Mouse (Mus musculus) CH12.LX (cell line): Measurements from ENCODE around the gene Dnaja4. TPM values are rescaled to one million over a fixed set of nuclear protein-coding genes. Genes with fewer than 3 reads are reported as not detected.

Source experiments
- DNase-seq: peaks from one replicate; pipeline ENCODE4 v3.0.0-alpha.2; 2013; ENCODE audit errors: extremely low read depth
- H3K27ac ChIP-seq: 2 replicates; pipeline ENCODE4 v1.5.1; 2012; ENCODE audit warnings: low read depth, mild to moderate bottlenecking, control low read depth, moderate library complexity; ENCODE audit not compliant: insufficient read depth
- H3K27me3 ChIP-seq: replicated peaks from 2 replicates; pipeline ENCODE3; 2012; ENCODE audit warnings: inconsistent platforms
- H3K36me3 ChIP-seq, 2 experiments: replicated peaks in 1 of 2; 2 replicates each; pipeline versions ENCODE3 to v1.6.1; 2012; ENCODE audit warnings: inconsistent platforms in 1 of 2, low read length in 1 of 2, mild to moderate bottlenecking in 1 of 2, mixed read lengths in 1 of 2, moderate library complexity in 1 of 2; ENCODE audit not compliant: control insufficient read depth in 1 of 2, insufficient read depth in 1 of 2
- H3K4me1 ChIP-seq, 2 experiments: 2 replicates each; pipeline ENCODE4 v1.6.1; 2012; ENCODE audit warnings: inconsistent platforms in 1 of 2, moderate library complexity in 1 of 2; ENCODE audit not compliant: insufficient read depth in 2 of 2, control insufficient read depth in 1 of 2
- H3K4me2 ChIP-seq: 2 replicates; pipeline ENCODE4 v1.6.1; 2012; ENCODE audit warnings: low read depth, mild to moderate bottlenecking, control low read depth; ENCODE audit not compliant: poor library complexity, insufficient read depth, severe bottlenecking
- H3K4me3 ChIP-seq, 3 experiments: fragments of 150-350 bp in 1 of 3; sonication (generic) in 1 of 3; replicated peaks in 1 of 3; 2 replicates each; pipeline versions ENCODE3 to v1.5.1; 2011 to 2012; ENCODE audit warnings: low read depth in 2 of 3, low read length in 2 of 3, mild to moderate bottlenecking in 2 of 3, moderate library complexity in 2 of 3, control low read depth in 1 of 3, improper control_type of control experiment in 1 of 3, inconsistent platforms in 1 of 3, mixed read lengths in 1 of 3; ENCODE audit not compliant: poor library complexity in 1 of 3
- H3K79me2 ChIP-seq: replicated peaks from 2 replicates; pipeline ENCODE4 v1.6.1; 2012; ENCODE audit warnings: mild to moderate bottlenecking, moderate library complexity; ENCODE audit not compliant: control insufficient read depth, poor library complexity, insufficient read depth, severe bottlenecking; ENCODE audit errors: extremely low read depth
- H3K9ac ChIP-seq: 2 replicates; pipeline ENCODE4 v1.6.1; 2012; ENCODE audit warnings: low read depth, mild to moderate bottlenecking, control low read depth, moderate library complexity; ENCODE audit not compliant: insufficient read depth
- H3K9me3 ChIP-seq: replicated peaks from 2 replicates; pipeline ENCODE3; 2012; ENCODE audit warnings: low read length, inconsistent platforms, mixed read lengths
- CTCF ChIP-seq, 2 experiments: IDR thresholded peaks in 1 of 2; conservative IDR thresholded peaks in 1 of 2; 2 replicates each; pipeline ENCODE4 v1.5.1; 2011 to 2012; ENCODE audit warnings: low read depth in 2 of 2, low read length in 2 of 2, improper control_type of control experiment in 1 of 2, inconsistent platforms in 1 of 2, mild to moderate bottlenecking in 1 of 2, moderate library complexity in 1 of 2
- E2F4 ChIP-seq: IDR thresholded peaks from 2 replicates; pipeline ENCODE4 v1.6.1; 2011; ENCODE audit warnings: low read depth, low read length, improper control_type of control experiment; ENCODE audit not compliant: insufficient replicate concordance
- ELF1 ChIP-seq: IDR thresholded peaks from 2 replicates; pipeline ENCODE4 v1.6.1; 2014; ENCODE audit warnings: low read depth, mild to moderate bottlenecking, inconsistent platforms, low read length, improper control_type of control experiment
- GABPA ChIP-seq: IDR thresholded peaks from 2 replicates; pipeline ENCODE4 v1.6.1; 2012; ENCODE audit warnings: low read depth, low read length, improper control_type of control experiment, inconsistent platforms; ENCODE audit not compliant: insufficient replicate concordance
- IRF4 ChIP-seq: IDR thresholded peaks from 2 replicates; pipeline ENCODE4 v1.6.1; 2014; ENCODE audit warnings: low read depth, mild to moderate bottlenecking, inconsistent platforms, low read length, improper control_type of control experiment
- KAT2A ChIP-seq: IDR thresholded peaks from 2 replicates; pipeline ENCODE4 v1.6.1; 2012; ENCODE audit warnings: low read length, improper control_type of control experiment, inconsistent platforms; ENCODE audit not compliant: insufficient replicate concordance
- MAZ ChIP-seq: IDR thresholded peaks from 2 replicates; pipeline ENCODE4 v1.6.1; 2012; ENCODE audit warnings: low read depth, mild to moderate bottlenecking, inconsistent platforms, low read length, improper control_type of control experiment, moderate library complexity
- MEF2A ChIP-seq: IDR thresholded peaks from 2 replicates; pipeline ENCODE4 v1.6.1; 2014; ENCODE audit warnings: low read depth, mild to moderate bottlenecking, inconsistent platforms, low read length, improper control_type of control experiment, borderline replicate concordance
- MXI1 ChIP-seq: IDR thresholded peaks from 2 replicates; pipeline ENCODE4 v1.6.1; 2011; ENCODE audit warnings: mild to moderate bottlenecking, low read depth, low read length, improper control_type of control experiment
- MYC ChIP-seq: IDR thresholded peaks from 2 replicates; pipeline ENCODE4 v1.6.1; 2011; ENCODE audit warnings: low read depth, mild to moderate bottlenecking, improper control_type of control experiment, low read length
- NRF1 ChIP-seq: IDR thresholded peaks from 2 replicates; pipeline ENCODE4 v1.6.1; 2014; ENCODE audit warnings: low read depth, mild to moderate bottlenecking, inconsistent platforms, low read length, improper control_type of control experiment, moderate library complexity
- RAD21 ChIP-seq: IDR thresholded peaks from 2 replicates; pipeline ENCODE4 v1.6.1; 2011; ENCODE audit warnings: low read depth, mild to moderate bottlenecking, low read length, improper control_type of control experiment, moderate library complexity
- SMC3 ChIP-seq: IDR thresholded peaks from 2 replicates; pipeline ENCODE4 v1.6.1; 2011; ENCODE audit warnings: low read depth, low read length, improper control_type of control experiment
- TBP ChIP-seq: conservative IDR thresholded peaks from 2 replicates; pipeline ENCODE4 v1.6.1; 2011; ENCODE audit warnings: low read depth, low read length, improper control_type of control experiment
- TCF12 ChIP-seq: IDR thresholded peaks from 2 replicates; pipeline ENCODE4 v1.6.1; 2014; ENCODE audit warnings: low read depth, mild to moderate bottlenecking, inconsistent platforms, low read length, improper control_type of control experiment
- USF1 ChIP-seq: IDR thresholded peaks from 2 replicates; pipeline ENCODE4 v1.6.1; 2014; ENCODE audit warnings: low read depth, mild to moderate bottlenecking, inconsistent platforms, low read length, improper control_type of control experiment
- ZC3H11A ChIP-seq: IDR thresholded peaks from 2 replicates; pipeline ENCODE4 v1.6.1; 2012; ENCODE audit warnings: low read depth, mild to moderate bottlenecking, inconsistent platforms, low read length, improper control_type of control experiment
- ZNF384 ChIP-seq: IDR thresholded peaks from 2 replicates; pipeline ENCODE4 v1.6.1; 2012; ENCODE audit warnings: low read depth, low read length, improper control_type of control experiment, inconsistent platforms
- dilution Hi-C: fragments of 300-500 bp; cut with MboI; formaldehyde crosslinking; loops from 2 replicates; pipeline ENCODE4 v1.14.3; 2020; ENCODE audit warnings: low sequenced_read_pairs; ENCODE audit not compliant: extremely low pct_unique_long_range_greater_than_20kb, extremely low pct_ligation_motif_present
- in situ Hi-C: fragments of 300-500 bp; cut with MboI; formaldehyde crosslinking; loops from 3 replicates; pipeline ENCODE4 v1.14.3; 2019; ENCODE audit warnings: low sequenced_read_pairs, low pct_ligation_motif_present, low pct_unique_long_range_greater_than_20kb, mixed read lengths
- polyA plus RNA-seq: library from polyadenylated mRNA; unstranded; fragments of >175 nt; gene quantifications from 2 replicates; pipeline ENCODE4 v1.2.1, GENCODE M21; 2012; ENCODE audit warnings: low read depth; ENCODE audit not compliant: insufficient read length
- total RNA-seq, 2 experiments: library from RNA; depleted of rRNA; stranded (reverse); fragments of 300-350 nt in 1 of 2; fragments of >200 nt in 1 of 2; gene quantifications; 2 replicates each; pipeline ENCODE4 v1.2.3; 2012 to 2014

The Dnaja4 gene
- total and polyA plus RNA-seq, 3 experiments, result 0.81 to 2.4 (median 1.1) TPM

DNA sequence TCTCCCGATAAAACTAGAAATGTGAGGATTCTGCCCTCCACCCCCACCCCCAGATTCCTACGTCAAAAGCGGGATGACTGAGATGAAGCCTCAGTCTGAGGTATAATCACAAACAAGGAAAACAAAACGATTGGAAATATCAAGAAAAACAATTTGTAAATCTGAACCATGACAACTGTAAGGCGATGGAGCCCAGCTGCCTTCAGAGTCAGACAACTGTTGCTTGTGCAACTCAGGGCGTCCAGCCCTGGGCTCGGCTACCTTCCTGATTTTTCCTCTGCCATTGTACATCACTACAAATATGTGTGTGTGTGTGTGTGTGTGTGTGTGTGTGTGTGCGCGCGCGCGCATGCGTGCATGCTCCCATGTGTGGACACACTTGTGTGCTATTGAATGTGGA is 24.8 kb upstream of the Dnaja4 start:
- H3K4me1 ChIP-seq, result peaks cover 0 to 6% of the 10 kb centered on the region in 2 experiments; a peak in 2 of 4 replicates
- no peaks in the 10 kb centered on the region for H3K79me2 ChIP-seq
- no peak overlapping the region for H3K27ac ChIP-seq
- no peaks in the 10 kb centered on the region for H3K36me3 ChIP-seq
- in situ Hi-C loops, result loop anchor here (10.0 kb wide), 1 partner anchor 229 kb away; no protein-coding TSS in a partner anchor
- peaks cover 3% of the 10 kb centered on the region for H3K9me3 ChIP-seq
- no peak overlapping the region for H3K9ac ChIP-seq
- no peak for DNase-seq
- H3K4me3 ChIP-seq, result no peak overlapping the region
- no peak for TF ChIP-seq ZC3H11A
- no peak for TF ChIP-seq NRF1
- TF ChIP-seq IRF4, result no peak
- no peak for TF ChIP-seq TBP
- no peak for TF ChIP-seq TCF12
- no peak for TF ChIP-seq KAT2A
- TF ChIP-seq E2F4, result no peak
- TF ChIP-seq MEF2A, result no peak
- dilution Hi-C loops, result no loop called here
- no peaks in the 10 kb centered on the region for H3K27me3 ChIP-seq
- no peak overlapping the region for H3K4me2 ChIP-seq

GRCm38 (mm10) chr9:54676531-54676986 is 22.1 kb upstream of the Dnaja4 start:
- no peaks in the 10 kb centered on the region for H3K36me3 ChIP-seq
- H3K9ac ChIP-seq, result peak overlapping the region; percentile 55; the same call in 1 of the 2 replicates
- TF ChIP-seq MYC (no peak; the same call in 1 of the 2 replicates), CTCF (conservative IDR thresholded peaks at IDR 0.05 in 1 of 2, IDR thresholded peaks at IDR 0.05 in 1 of 2; ENCODE audit: low read depth in 2 of 2, low read length in 2 of 2) (peak; percentile 44 to 86; a peak in 3 of 4 replicates), ZNF384 (no peak), USF1 (no peak), SMC3 (peak; percentile 79), MXI1 (0 out of 2 replicates have a peak, but pooled peaks have one; percentile 36), ELF1 (peak; percentile 42; the same call in 1 of the 2 replicates), MAZ (no peak), E2F4 (no peak), TCF12 (peak; percentile 20; the same call in 1 of the 2 replicates), ZC3H11A (peak; percentile 35; the same call in 1 of the 2 replicates), RAD21 (peak; percentile 72), GABPA (no peak)
- H3K4me3 ChIP-seq, result peak overlapping the region; percentile 12 to 45 (median 40)
- peak; percentile 63 for DNase-seq
- peak overlapping the region; percentile 99 for H3K4me2 ChIP-seq
- H3K9me3 ChIP-seq, result no peaks in the 10 kb centered on the region
- in situ Hi-C loops (loop anchor here (5.0 to 10.0 kb wide), 2 partner anchors 69 to 232 kb away; no protein-coding TSS in a partner anchor), dilution Hi-C loops (no loop called here)
- H3K27ac ChIP-seq, result no peak overlapping the region
- peaks cover 0 to 15% of the 10 kb centered on the region in 2 experiments; a peak in 2 of 4 replicates for H3K4me1 ChIP-seq
- H3K79me2 ChIP-seq, result no peaks in the 10 kb centered on the region
- H3K27me3 ChIP-seq, result no peaks in the 10 kb centered on the region
